Mouse (Mus musculus): ENCODE results near the gene Prkch.

Gene Prkch

GRCm38 (mm10) chr12:73766152-73766551 lies 181.6 kb downstream of the Prkch start:
- no peak for DNase-seq

- DNase-seq, result no peak
Observed at GRCm38 (mm10) chr12:73768788-73769187, 184.2 kb downstream of the Prkch start.

- DNase-seq, result no peak
Observed at GRCm38 (mm10) chr12:73769536-73769935, 184.9 kb downstream of the Prkch start.

- no peak for DNase-seq
Observed at GRCm38 (mm10) chr12:73770771-73771170, 186.2 kb downstream of the Prkch start.

- DNase-seq, result no peak
Observed at GRCm38 (mm10) chr12:73774793-73775385, 190.3 kb downstream of the Prkch start.

- no peak for DNase-seq
Observed at GRCm38 (mm10) chr12:73776401-73776945, 191.9 kb downstream of the Prkch start.

GRCm38 (mm10) chr12:73777673-73778072 lies 193.1 kb downstream of the Prkch start:
- DNase-seq, result no peak

- DNase-seq, result no peak
Observed at GRCm38 (mm10) chr12:73779332-73780231, 195.0 kb downstream of the Prkch start.

GRCm38 (mm10) chr12:73781425-73782032 lies 196.9 kb downstream of the Prkch start:
- DNase-seq, result no peak

GRCm38 (mm10) chr12:73786909-73787308 lies 202.3 kb downstream of the Prkch start:
- DNase-seq, result peak; percentile 94 to 95

GRCm38 (mm10) chr12:73788850-73789249 lies 204.3 kb downstream of the Prkch start:
- DNase-seq, result peak in 1 of 2 experiments; percentile 34

- DNase-seq, result no peak
Observed at GRCm38 (mm10) chr12:73790571-73791108, 206.0 kb downstream of the Prkch start.

- DNase-seq, result no peak
Observed at GRCm38 (mm10) chr12:73793216-73793615, 208.6 kb downstream of the Prkch start.

GRCm38 (mm10) chr12:73793744-73794143 lies 209.1 kb downstream of the Prkch start:
- peak in 1 of 2 experiments; percentile 27 for DNase-seq

GRCm38 (mm10) chr12:73794151-73794883 lies 209.7 kb downstream of the Prkch start:
- DNase-seq, result peak; percentile 81 to 82

- no peak for DNase-seq
Observed at GRCm38 (mm10) chr12:73799671-73800070, 215.1 kb downstream of the Prkch start.

GRCm38 (mm10) chr12:73800886-73801285 lies 216.3 kb downstream of the Prkch start:
- DNase-seq, result peak in 1 of 2 experiments; percentile 47

GRCm38 (mm10) chr12:73801845-73802244 lies 217.2 kb downstream of the Prkch start:
- DNase-seq, result peak in 1 of 2 experiments; percentile 37

- DNase-seq, result no peak
Observed at GRCm38 (mm10) chr12:73802379-73803057, 217.9 kb downstream of the Prkch start.

GRCm38 (mm10) chr12:73803946-73804345 lies 219.3 kb downstream of the Prkch start:
- DNase-seq, result no peak

GRCm38 (mm10) chr12:73805541-73805940 lies 220.9 kb downstream of the Prkch start:
- DNase-seq, result no peak

GRCm38 (mm10) chr12:73806003-73806402 lies 221.4 kb downstream of the Prkch start:
- DNase-seq, result no peak

Data from cerebellum, postnatal 14 days (tissue).